Mouse (Mus musculus) retina, embryonic 14.5 days (tissue): ENCODE data around the gene Tmem132e.

Experiments used
- DNase-seq: peaks from one replicate; pipeline ENCODE4 v3.0.0-alpha.2; 2015; ENCODE audit warnings: low spot score

Gene Tmem132e

DNA sequence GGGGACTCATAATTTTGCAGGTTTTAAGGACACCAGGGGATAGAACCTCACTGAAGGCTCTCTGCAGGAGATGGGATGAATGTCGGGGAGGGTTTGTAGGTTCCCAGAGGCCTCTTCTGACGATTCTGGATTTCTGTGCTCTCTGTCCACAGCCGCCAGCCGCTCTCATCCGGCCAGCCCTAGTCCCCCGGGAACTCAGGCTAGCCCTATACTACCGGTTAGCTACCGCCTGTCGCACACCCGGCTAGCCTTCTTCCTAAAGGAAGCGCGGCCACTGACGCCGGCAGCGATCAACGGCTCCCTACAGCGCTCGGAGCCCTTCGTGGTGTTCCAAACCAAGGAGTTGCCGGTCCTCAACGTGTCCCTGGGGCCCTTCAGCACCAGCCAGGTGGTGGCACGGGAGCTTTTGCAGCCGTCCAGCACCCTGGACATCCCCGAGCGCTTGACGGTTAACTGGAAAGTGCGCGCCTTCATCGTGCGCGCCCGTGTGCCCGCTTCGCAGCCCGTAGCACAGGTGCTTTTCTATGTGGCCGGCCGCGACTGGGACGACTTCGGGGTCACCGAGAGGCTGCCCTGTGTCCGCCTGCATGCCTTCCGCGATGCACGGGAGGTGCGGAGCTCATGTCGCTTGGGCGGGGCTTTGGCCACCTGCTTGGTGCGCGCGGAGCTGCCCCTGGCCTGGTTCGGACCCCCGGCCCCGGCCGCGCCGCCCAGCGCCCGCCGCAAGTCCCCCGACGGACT is 45.6 kb downstream of the Tmem132e start:
- peak; percentile 43 for DNase-seq

DNA sequence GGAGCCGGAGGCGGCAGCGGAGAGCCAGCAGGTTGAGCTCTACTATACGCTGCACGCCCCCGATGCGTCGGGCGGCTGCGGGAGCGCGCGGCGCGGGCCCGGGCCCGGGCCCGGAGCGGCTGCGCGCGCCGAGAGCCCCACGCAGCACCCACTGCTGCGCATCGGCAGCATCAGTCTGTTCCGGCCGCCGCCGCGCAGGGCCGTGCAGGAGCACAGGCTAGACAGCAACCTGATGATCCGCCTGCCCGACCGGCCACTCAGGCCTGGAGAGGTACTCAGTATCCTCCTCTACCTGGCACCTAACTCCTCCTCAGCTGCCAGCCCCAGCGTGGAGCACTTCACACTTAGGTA is 46.1 kb downstream of the Tmem132e start:
- DNase-seq = no peak

DNA sequence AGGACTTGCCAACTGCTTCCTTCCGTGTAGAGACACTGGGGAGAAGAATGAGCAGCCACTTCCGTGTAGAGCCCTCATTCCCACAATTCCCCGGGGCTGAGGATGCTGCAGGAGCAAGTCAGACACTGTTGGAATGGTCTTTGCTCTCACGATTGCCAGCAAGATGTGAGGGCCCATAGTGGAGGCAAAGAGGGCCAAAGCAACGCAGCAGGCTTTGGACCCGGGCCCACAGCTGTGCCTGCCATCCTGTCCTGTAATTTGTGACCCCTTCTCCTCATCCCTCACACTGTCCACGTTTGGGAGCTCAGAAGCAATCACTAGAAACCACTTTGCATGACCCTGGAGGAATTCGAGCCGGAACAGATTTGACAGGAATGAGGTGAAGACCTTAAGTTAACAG is 59.8 kb downstream of the Tmem132e start:
- no peak for DNase-seq

DNA sequence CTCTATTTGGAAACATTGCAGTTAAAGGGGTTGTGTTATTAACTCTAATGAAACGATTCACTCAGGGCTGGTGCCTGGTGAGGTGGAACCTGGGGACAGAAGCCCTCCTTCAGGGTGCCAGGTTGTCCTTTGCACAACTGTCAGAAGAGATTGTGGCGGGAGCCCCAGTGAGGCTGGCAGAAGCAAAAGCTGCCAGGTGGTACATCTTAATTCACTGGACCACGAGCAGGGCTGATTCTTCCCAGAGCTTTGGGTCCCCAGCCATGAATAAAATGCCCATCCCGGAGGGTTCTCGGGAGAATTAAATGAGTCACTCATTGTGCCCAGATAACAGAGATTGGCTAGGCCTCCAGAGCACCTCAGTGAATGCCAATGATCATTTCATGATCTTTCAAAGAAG is 63.8 kb downstream of the Tmem132e start:
- DNase-seq = no peak

DNA sequence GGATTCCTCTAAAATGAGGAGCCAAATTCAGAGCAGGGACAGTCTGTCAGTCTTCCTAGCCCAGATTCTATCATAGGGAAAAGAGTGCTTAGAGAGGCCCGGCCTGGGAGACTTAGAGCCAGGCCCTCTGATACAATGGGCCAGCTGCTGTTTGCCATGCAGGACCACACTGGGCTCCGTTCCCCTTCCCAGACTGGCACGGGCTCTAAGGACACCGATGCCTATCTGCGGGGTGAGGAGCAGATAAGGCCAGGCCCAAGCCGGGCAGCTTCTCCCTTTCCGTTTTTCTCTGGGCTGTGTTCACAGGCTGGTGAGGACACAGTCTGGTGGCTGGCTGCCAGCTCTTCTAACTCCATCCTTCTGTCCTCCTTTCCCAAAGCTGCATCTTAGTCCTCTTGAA is 64.5 kb downstream of the Tmem132e start:
- no peak for DNase-seq

DNA sequence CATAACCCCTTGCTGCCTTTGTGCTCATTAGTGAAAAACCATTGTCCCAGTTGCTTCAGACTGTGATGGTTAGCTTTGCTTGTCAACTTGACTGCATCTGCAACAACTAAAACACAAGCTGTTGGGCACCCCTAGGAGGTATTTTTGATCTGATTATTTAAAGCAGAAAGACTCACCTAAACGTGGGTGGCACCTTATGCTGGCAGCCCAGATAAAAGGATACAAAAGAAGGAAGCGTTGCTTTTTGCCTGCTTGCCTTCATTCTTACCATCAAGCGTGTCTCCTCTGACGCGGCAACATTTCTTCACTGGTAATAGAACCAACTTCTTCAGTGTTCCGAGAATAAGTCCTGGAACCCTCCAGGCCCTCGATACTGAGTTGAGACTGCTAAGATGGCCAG is 72.6 kb downstream of the Tmem132e start:
- DNase-seq = peak; percentile 32

DNA sequence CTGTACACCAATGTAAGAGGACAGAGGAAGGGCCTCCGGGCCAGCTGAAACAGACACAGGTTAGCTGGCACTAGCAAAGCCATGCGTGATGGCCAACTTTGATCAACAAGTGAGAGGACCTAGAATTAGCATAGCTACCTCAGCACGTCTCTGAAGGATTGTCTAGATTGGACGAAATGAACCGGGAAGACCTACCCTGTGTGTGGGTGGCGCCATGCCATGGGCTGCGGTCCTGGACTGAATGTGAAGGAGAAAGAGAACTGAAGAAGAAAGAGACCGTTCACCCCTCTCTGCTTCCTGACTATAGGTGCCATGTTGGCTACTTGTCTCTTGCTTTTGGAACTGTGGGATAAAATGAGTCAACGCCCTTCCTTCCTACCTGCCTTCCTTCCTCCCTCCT is 76.8 kb downstream of the Tmem132e start:
- no peak for DNase-seq

DNA sequence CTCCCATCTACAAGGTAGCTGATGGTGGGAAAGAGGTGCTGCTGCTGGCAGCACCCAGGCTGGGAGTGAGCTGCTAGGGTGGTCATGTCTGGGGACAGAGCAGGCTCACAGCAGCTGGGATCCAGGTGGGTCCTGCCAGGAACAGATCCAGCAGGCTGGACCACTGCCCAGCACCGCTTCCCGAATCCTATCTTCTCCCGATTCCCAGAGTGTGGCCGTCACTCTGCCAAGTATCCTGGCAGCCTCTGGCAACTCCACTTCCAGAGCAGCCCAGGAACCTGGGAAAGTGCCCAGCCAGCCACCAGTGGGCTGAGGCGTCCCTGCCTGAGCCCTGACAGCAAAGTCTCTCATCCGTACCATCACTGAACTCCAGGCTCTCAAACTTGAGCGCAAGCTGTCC is 78.5 kb downstream of the Tmem132e start:
- no peak for DNase-seq

DNA sequence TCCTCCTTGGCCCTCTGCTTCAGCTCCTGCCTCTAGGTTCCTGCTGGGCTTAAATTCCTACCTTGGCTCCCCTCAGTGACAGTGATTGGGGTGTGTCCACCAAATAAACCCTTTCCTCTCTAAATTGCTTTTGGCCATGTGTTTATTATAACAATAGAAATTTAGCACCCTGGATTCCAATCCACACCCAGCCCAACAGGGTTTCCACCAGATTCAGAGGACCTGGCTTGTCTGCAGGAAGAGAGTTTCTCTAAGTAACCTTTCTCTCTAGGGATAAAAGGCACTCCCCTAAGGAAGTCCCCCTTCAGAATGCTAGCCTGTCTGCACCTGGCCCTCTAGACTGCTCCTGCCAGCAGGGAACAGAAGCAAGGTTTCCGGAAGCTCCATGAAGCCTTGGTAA is 82.4 kb downstream of the Tmem132e start:
- no peak for DNase-seq

DNA sequence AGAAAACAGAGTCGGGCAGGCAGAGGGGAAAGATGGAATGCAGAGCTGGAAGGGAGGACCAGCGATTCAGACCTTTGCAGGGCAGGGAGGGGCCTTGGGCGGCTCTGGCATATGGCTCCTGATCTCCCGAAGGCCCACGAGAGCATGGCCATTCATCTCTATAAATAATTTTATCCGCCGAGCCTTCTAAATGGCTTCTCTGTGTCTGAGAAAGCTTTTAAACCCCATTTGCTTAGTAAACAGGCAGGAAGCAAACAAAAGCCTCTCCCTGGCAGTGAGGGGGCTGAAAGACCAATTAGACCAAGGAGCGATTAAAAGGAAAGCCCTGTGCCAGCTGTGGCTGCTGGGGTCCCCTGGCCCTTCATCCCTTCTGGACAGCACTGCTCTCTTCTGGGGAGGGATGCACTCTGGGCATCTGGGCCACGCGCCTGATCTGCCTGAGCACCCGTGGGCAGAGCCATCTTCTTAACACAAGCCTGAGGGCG is 84.5 kb downstream of the Tmem132e start:
- DNase-seq = peak; percentile 57

DNA sequence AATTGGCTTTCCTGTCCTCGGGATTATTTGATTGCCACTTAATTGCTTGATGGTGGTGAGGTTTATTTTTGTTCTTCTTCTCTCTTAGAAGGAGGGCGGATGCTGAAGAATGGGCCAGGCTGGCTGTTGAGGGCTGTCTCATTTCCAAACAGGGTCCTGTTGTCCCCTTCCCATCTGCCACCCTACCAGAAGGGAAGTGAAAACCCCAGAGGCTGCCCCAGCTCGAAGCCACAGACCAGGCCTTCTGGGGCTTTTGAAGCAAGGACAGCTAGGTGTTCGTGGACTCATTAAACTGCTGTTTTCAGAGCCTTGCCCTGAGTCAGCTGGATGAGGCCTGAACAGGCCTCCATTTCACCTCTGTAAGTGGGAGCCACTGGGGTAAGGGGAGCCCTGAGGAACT is 87.4 kb downstream of the Tmem132e start:
- no peak for DNase-seq

DNA sequence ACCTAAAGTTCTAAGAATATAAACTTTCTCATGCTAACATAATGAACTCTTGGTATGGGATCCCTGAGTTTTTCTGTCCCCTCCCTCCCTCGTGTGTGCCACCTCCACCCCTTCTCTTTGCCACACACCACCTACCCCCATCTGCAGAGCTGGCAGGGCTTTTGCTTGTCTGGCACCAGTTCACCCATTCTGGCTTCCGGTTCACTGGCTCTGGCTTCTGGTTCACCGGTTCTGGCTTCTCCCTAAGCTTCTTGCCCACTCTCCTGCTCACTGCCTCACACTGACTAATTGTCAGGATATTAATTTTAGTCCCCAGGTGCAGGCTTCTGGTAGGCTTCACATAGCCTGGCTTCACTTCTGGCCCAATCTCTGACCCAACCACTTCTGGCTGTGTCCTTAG is 88.7 kb downstream of the Tmem132e start:
- no peak for DNase-seq

DNA sequence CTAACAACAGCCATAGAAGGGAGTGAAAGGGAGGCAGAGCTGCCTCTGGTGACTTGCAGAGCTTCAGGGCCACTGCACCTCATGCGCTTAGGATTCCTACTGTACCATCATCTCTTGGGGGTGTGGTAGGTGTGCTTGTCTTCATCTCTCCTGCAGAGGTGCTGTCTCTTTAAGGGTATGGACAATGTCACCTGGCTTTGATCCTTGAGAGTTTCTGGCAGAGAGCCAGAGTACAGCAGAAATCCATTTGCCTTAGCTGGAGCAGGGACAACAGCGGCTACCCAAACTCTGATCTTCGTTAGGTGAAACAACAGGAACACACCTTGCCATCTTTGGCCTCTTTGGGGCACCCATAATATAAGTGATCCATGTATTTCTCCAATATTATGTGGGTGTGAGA is 92.2 kb downstream of the Tmem132e start:
- DNase-seq = no peak

DNA sequence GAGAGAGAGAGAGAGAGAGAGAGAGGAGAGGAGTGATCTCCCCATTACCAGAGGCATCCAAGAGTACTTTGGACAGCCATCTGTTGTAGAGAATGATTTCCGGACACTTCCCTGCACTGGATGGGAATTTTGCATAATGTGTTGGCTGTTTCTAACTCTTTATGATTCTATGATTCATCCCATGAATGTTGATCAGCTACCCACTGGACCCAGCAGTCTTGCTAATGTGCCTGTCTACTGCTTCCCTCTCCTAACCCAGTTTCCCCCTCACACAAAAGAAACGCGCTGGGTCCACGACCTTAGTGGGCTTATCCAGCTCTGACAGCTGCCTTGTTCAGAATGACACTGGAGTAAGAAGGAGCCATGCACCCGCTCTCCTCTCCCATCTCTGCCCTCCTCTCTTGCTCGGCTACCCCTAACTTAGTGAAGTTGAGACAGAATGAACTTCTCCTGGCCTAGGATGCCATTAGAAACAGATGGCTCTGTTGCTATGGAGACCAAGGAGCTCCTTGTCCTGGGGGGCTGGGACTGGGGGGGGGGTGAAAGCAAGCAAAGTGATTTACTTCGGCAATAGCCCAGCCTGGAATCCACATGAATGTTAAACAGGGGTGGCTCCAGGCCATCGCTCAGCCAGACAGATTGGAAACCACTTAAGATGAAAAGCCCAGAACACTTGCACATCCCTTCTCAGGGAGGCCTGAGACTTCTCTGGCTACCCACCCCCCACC is 98.8 kb downstream of the Tmem132e start:
- no peak for DNase-seq

DNA sequence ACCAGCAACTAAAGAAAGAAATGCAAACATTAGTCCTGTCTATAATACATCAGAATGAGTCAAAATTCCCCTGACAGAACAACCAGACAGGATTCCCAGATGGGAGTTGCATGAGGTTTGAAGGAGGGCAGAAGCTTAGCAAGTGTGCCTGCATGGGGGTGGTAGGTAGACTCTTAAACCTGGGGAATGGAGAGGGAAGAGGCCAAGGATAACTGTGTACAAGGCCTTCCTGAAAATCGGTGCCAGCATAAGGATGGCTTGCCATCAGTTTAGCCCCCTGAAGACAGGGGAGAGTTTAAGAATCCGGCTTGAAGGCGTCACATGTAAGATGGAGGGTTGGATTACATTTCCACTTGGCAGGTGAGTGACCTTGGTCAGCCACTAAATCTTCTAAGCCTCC is 102.2 kb downstream of the Tmem132e start:
- no peak for DNase-seq
